Mouse (Mus musculus): ENCODE measurements at regions not wholly inside any gene's neighbourhood (a gene's known extent, or its start where the extent isn't known, plus 50 kb on each side); places are given as distances from the start of the nearest gene placed in this dataset.

DNA sequence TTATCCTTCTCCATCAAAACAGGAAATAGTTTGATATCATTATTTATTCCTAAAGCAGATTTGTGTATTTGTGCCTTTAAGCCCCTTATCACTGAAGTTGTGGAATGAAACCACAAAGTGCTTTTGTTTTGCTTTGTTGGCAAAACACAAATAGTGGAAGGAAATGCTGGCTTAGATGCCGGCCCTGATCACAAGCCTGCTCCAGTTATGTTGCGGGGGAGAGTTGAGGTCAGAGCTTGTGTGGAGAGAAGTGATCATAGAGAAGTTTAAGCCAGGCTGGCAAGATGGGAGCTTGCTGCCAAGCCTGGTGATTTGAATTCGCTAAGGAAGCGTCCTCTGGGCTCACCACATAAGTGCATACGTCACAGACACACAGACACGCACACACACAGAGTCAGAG, 74.2 kb upstream of the S1pr1 start:
- TF ChIP-seq POLR2A (IDR thresholded peaks at IDR 0.05; ENCODE audit: extremely low read depth, insufficient read depth, low read length): no peak
- no peak for TF ChIP-seq CTCF (IDR thresholded peaks at IDR 0.05; ENCODE audit: extremely low read depth, insufficient read depth, low read length)
